Mouse (Mus musculus) frontal cortex, postnatal 10 days (tissue): ENCODE data around the gene Cnot11.

Source experiments
- DNase-seq, 2 experiments: peaks; one replicate each; pipeline ENCODE4 v3.0.0; 2022; ENCODE audit warnings: low spot score in 2 of 2, mixed read lengths in 1 of 2

Cnot11 gene

GRCm38 (mm10) chr1:39533917-39534316 is 875 bp upstream of the Cnot11 start:
- DNase-seq: no peak

DNA sequence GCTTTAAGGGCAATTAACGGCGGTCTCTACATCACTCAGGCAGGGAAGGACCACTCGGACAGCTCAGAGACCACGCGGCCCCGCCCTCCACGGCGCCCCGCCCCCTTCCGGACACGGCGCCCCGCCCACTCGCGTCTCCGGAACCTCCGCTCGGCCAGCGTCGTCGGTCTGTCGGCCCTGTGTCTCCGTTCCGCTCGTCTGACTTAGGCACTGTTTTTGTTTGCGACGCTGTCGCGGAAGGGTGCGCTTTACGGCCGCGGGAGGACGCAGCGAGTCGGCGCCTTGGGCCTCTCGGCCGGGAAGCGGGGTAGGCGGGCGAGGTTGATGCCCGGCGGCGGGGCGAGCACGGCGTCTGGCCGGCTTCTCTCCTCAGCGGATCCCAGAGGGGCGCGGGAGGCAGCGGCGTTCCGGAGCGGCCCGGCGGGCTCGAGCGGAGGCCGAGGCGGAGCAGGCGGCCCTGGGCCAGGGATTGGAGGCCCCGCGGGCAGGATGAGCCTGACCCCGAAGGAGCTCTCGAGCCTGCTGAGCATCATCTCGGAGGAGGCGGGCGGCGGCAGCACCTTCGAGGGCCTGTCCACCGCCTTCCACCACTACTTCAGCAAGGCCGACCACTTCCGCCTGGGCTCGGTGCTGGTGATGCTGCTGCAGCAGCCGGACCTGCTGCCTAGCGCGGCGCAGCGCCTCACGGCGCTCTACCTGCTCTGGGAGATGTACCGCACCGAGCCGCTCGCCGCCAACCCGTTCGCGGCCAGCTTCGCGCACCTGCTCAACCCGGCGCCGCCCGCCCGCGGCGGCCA is 921 bp downstream of the Cnot11 start:
- DNase-seq: peak; percentile 95 to 98

DNA sequence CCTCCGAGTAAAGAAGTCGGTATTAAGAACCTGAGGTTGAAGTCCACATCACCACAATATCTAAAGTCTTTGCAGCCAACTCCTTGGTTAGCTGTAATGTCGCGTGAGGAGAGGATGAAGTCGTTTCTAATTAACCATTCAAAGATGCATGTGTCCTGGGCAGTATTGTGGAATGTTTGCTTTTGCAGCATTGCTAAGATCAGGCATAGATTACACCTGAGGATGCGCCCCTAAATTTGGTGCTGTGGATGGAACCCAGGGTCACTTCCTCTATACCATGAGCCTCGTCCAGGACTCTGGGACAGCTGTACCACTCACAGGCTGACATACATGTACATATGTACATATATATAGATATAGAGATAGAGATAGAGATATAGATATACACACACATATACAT is 1.9 kb downstream of the Cnot11 start:
- no peak for DNase-seq

DNA sequence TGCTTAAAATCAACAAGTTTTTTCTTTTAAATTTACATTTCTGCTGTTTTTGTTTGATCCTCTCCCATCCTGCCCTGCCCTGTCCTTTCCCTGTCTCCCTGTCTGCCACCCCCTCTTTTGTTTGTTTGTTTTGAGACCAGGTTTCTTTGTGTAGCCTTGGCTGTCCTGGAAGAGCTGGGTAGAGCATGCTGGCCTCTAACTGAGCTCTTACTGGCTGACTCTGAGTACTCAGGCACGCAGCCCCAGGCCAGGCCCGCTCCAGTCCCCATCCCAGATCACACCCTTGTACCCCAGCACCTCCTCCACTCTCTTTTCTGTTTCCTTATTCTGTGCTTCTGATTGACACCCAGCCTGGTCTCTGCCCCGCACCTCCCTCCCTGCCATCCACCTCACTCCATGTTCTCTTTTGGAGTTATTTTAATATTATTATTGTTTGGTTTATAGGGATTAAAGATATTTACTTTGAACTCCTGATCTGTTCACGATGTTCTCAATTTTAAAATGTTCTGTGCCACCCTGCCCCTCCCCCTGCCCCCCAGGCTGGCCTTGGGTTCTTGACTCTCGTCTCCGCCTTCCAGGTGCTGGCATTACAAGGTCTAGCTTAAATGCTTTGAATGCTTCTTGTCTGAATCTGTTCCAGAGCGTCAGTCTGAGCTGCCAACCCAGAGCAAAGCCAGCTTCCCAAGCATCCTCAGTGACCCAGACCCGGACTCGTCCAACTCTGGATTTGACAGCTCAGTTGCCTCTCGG is 3.0 kb downstream of the Cnot11 start:
- DNase-seq: no peak

DNA sequence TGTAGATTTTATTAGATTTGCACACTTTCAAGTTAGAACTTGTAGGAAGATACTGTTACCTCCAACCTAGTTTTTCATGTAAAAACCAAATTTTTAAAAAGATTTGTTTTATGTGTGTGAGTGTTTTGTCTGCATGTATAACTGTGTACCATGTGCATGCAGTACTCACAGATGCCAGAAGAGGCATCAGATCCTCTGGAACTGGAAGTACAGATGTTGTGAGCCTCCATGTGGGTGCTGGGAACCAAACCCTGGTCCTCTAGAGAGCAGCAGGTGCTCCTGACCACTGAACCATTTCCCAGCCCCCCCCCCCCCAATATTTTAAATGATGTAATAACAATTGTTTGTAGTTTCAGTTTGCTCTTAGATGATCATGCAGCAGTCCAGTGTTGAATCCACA is 5.8 kb downstream of the Cnot11 start:
- no peak for DNase-seq

DNA sequence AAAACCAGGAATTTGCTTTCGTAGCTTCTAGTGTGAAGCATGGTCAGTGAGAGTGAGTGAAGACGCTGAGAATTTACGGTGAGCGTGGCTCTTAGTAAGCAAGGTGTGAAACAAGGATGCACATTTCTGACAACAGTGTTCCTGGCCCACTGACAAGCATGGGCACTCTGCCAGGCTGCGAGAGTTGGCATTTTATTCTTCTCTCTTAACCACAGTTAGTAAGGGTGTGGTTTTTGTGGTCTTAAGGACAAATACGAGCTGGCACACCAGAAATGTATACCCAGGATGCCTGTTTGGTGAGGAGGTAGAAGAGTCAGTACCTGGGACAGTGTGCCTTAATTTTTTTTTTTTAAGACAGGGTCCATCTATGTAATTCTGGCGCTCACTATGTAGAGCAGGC is 10.8 kb downstream of the Cnot11 start:
- DNase-seq: no peak

- no peak for DNase-seq
Observed at GRCm38 (mm10) chr1:39546160-39546866, 11.5 kb downstream of the Cnot11 start.

- DNase-seq: no peak
Observed at GRCm38 (mm10) chr1:39547238-39547637, 12.4 kb downstream of the Cnot11 start.

GRCm38 (mm10) chr1:39549831-39550230 is 15.0 kb downstream of the Cnot11 start:
- DNase-seq: no peak

- no peak for DNase-seq
Observed at GRCm38 (mm10) chr1:39555556-39556415, 21.0 kb downstream of the Cnot11 start.

GRCm38 (mm10) chr1:39559009-39559408 is 24.2 kb downstream of the Cnot11 start:
- no peak for DNase-seq

DNA sequence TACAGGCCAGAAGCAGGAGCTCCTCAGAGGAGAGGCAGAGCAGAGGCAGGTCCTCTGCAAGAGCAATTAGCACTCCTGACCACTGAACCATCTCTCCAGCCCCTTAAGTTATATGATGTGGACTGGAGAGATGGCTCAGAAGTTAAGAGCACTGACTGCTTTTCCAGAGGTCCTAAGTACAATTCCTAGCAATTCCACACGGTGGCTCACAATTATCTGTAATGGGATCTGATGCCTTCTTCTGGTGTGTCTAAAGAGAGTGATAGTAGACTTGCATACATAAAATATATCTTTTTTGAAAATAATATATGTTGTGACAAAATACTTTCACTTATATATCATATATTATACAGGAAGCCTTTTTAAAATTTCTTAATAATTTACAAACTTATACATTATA is 27.1 kb downstream of the Cnot11 start:
- no peak for DNase-seq

- no peak for DNase-seq
Observed at GRCm38 (mm10) chr1:39563161-39563560, 28.4 kb downstream of the Cnot11 start.

GRCm38 (mm10) chr1:39564603-39565002 is 29.8 kb downstream of the Cnot11 start:
- DNase-seq: no peak

- DNase-seq: no peak
Observed at GRCm38 (mm10) chr1:39568079-39568478, 33.3 kb downstream of the Cnot11 start.

DNA sequence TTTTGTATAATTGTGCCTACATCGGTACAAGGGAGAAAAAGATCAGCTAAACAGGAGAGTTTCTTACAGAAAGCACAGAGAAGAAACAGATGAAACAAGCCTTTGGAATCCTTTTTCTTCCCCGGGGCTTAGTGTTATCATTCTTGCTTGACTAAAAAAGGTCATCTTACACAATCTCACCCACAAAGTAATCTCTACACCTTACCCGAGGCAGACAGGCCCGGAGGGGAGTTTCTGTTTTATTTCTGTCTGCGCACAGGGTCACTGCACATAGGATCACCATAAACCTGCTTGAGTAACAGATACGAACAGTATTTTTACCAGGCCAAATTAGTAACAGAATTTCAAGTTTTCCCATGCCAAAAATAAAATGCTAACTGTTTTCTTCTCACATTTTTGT is 36.9 kb downstream of the Cnot11 start:
- no peak for DNase-seq

- no peak for DNase-seq
Observed at GRCm38 (mm10) chr1:39573890-39574289, 39.1 kb downstream of the Cnot11 start.

DNA sequence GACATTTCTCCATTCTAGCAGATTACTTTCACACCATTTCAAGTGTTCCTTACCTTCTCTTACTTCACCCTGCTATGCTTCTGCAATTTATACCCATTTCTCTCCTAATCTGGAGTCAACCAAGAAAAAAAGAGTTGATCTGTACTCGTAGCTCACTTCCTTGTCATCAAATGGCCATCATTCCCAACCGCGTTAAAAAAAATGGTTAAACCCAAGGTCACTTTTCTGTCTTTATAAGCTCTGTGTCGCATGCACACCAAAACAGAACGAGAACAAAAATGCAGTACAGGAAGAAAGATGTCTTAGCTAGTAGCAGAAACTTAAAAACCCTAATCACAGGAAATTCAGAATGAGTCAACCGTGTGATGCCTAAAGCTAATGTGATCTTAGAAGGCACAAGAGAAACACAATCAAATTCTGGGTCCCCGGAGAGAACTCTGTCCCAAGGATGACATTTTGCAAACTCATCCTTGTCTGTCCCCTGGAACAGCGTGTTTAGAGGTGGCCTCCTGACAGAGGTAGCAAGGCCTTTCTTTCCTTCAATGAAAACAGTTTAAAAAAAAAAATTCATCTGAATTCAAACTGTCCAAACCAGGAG is 41.1 kb downstream of the Cnot11 start:
- no peak for DNase-seq

DNA sequence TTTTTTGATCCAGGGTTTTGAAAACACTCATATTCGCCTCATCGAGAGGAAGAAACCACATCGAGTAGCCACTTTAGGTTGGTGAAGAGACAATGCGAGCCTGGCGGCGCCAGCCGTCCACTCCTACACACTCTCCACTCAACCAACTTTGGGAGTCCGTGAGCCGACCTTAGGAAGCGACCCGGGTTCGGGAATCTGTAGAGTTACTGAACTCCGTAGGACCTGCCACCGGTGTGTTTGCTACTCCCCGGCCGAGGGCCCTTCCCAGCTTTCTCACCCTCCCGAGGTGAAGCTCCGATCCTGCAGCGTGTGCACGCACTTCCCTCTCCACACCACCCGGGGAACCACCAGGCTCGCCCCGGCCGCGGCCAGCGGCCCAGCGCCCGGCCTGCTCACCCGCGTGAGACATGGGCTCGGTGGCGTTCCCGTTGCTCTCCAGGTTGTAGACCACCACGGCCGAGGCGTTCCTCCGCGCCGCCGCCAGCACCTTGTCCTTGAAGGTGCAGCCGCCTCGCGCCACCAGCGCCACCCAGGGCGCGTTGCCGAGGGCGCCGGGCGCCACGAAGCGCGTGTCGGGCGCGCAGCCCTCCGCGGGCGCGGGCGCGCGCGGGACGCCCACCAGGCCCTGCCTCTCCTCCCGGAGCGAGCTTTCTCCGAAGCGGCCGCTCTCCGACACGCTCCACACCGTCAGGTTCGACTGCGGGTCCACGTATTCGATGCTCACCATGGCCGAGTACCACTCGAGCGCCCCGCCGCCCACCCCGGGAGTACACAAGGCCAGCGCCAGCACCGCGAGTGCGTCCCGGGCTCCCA is 41.8 kb downstream of the Cnot11 start:
- DNase-seq: peak in 1 of 2 experiments; percentile 59

GRCm38 (mm10) chr1:39577253-39577705 is 42.5 kb downstream of the Cnot11 start, which contains the start of gene Rnf149:
Gene Rnf149, minus strand, starts transcription at chr1:39577405.
- peak; percentile 94 to 95 for DNase-seq
